Mouse (Mus musculus) layer of hippocampus, adult 2 months (tissue): ENCODE results near the gene Inpp5k. TPM values are rescaled to one million over a fixed set of nuclear protein-coding genes. Genes with fewer than 3 reads are reported as not detected.

Experiments used
- DNase-seq, 2 experiments: peaks; one replicate each; pipeline ENCODE4 v3.0.0; 2022; ENCODE audit warnings: low spot score in 2 of 2
- H3K27ac ChIP-seq: fragments of 200-600 bp; 2 replicates; pipeline ENCODE4 v1.8.1; 2022
- H3K4me3 ChIP-seq: fragments of 200-600 bp; 2 replicates; pipeline ENCODE4 v1.8.1; 2022; ENCODE audit warnings: mild to moderate bottlenecking
- CTCF ChIP-seq: fragments of 200-600 bp; conservative IDR thresholded peaks from 2 replicates; pipeline ENCODE4 v1.8.1; 2022; ENCODE audit warnings: antibody characterized with exemption, mild to moderate bottlenecking, moderate library complexity
- total RNA-seq, 2 experiments: library from RNA; stranded (reverse); gene quantifications; 2 replicates each; pipeline ENCODE4 v1.2.3; 2021

Inpp5k gene
- total RNA-seq, 2 experiments from 2014 or later, result 49.4 to 50.4 TPM

- TF ChIP-seq CTCF, result no peak
- H3K4me3 ChIP-seq, result no peak overlapping the region
- no peak for DNase-seq
- no peak overlapping the region for H3K27ac ChIP-seq
Measured at GRCm38 (mm10) chr11:75660081-75660590, 29.3 kb downstream of the Inpp5k start.

DNA sequence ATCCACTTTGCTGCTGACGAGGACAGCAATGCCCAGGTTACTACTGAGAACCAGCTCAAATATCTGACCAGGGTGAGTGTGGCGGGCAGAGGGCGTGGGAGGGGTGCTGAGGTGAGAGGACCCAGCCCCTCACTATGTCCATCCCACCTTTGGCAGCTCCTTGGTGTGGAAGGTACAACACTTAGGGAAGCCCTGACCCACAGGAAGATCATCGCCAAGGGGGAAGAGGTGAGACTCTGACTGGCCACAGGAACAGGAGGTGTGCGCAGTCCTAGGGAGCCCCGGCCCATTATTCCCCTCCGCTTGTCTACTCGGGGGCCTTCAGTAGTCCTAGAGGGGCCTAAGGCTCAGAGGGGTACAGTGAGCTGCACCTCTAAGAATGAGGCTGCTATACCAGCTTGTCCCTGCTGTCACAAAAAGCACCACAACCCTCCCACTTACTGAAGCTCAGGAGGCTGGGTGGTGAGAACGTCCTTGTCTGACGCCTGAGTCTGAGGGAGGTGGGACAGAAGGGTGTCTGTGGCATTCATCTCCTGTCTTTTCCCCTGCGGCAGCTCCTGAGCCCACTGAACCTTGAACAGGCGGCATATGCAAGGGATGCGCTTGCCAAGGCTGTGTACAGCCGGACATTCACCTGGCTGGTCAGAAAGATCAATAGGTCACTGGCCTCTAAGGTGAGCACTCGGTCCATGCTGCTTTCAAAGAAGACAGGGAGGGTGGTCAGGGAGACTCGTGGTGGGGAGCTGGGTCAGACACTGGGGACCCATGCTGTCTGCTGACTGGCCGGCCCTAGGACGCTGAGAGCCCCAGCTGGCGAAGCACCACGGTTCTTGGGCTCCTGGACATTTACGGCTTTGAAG, 30.4 kb downstream of the Inpp5k start:
- no peak for TF ChIP-seq CTCF
- Histone ChIP-seq H3K4me3 (no peak overlapping the region), H3K27ac (no peak overlapping the region)
- DNase-seq, result no peak

DNA sequence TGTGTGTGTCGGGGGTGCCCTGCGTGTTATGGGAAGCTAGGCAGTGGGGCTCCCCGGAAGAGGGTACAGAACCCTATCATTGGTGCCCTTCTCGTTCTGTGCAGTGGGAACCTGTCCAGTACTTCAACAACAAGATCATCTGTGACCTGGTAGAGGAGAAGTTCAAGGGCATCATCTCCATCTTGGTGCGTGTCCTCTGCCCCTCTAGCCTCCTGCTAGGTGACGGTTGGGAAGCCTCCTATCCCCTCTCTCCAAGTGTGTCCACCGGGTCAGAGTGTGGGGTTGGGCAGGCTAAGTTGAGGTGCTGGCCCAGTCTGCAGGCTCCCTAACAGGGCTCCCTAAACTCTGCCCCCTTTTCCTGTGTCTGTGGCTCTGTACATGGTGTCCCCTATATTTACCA, 31.3 kb downstream of the Inpp5k start:
- DNase-seq, result no peak
- H3K4me3 ChIP-seq, result no peak overlapping the region
- H3K27ac ChIP-seq, result no peak overlapping the region
- TF ChIP-seq CTCF, result no peak

DNA sequence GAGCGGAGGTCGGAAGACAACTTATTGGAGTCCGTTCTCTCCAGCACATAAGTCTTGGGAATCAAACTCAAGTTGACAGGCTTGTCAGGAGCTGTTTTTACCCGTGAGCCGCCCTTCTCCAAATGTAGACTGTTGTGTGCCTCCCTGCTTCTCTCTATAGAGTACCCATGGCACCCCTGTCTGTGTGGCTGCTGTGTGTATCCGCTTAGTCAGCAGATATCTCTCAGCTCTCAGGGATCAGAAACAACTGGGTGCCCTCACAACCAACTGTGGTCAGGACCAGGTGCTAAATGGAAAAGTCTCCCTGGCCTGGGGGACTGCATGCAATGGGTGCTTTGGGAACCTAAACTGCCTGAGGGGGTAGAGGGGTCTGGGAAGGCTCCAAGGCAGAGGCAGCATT, 35.5 kb downstream of the Inpp5k start:
- Histone ChIP-seq H3K27ac (no peak overlapping the region), H3K4me3 (no peak overlapping the region)
- no peak for TF ChIP-seq CTCF

DNA sequence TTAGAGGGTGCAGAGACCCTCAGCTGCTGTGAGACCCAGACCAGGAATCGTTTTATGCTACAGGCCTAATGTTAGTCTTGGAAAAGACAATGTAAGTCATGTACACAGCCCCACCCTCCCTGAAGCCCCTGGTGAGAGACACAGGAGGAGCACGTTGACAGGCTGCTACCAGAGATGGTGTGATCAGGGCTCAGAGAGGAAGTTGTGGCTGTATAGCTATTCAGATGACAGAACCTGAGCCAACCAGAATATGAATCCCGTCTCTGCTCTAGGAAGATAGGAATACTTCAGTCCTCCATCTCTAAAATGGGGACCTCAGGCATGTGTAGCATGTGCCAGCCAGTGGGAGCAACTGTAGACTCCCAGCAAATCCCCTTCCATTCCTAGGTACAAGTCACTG, 37.8 kb downstream of the Inpp5k start:
- H3K4me3 ChIP-seq, result no peak overlapping the region
- no peak overlapping the region for H3K27ac ChIP-seq
- no peak for TF ChIP-seq CTCF
- DNase-seq, result no peak

More for the DNA sequence above, 35.5 kb downstream of the Inpp5k start:
- no peak for DNase-seq

GRCm38 (mm10) chr11:75669176-75669852, 38.5 kb downstream of the Inpp5k start:
- Histone ChIP-seq H3K27ac (no peak overlapping the region), H3K4me3 (no peak overlapping the region)
- DNase-seq, result no peak
- TF ChIP-seq CTCF, result no peak

GRCm38 (mm10) chr11:75669853-75670200, 39.0 kb downstream of the Inpp5k start:
- Histone ChIP-seq H3K4me3 (no peak overlapping the region), H3K27ac (no peak overlapping the region)
- no peak for DNase-seq
- TF ChIP-seq CTCF, result no peak

- Histone ChIP-seq H3K27ac (no peak overlapping the region), H3K4me3 (no peak overlapping the region)
- no peak for TF ChIP-seq CTCF
- DNase-seq, result no peak
Measured at GRCm38 (mm10) chr11:75671426-75672180, 40.8 kb downstream of the Inpp5k start.

- DNase-seq, result no peak
- TF ChIP-seq CTCF, result no peak
- Histone ChIP-seq H3K4me3 (no peak overlapping the region), H3K27ac (no peak overlapping the region)
Measured at GRCm38 (mm10) chr11:75673411-75673810, 42.6 kb downstream of the Inpp5k start.

- Histone ChIP-seq H3K4me3 (no peak overlapping the region), H3K27ac (no peak overlapping the region)
- no peak for TF ChIP-seq CTCF
- DNase-seq, result no peak
Measured at GRCm38 (mm10) chr11:75674875-75675274, 44.1 kb downstream of the Inpp5k start.

- no peak for DNase-seq
- TF ChIP-seq CTCF, result no peak
- Histone ChIP-seq H3K27ac (peak overlapping the region; percentile 36; the same call in 1 of the 2 replicates), H3K4me3 (peak overlapping the region; percentile 71; the same call in 1 of the 2 replicates)
Measured at GRCm38 (mm10) chr11:75677881-75678746, 47.3 kb downstream of the Inpp5k start.
